Mouse (Mus musculus): ENCODE measurements at regions not wholly inside any gene's neighbourhood (a gene's known extent, or its start where the extent isn't known, plus 50 kb on each side); places are given as distances from the start of the nearest gene placed in this dataset.

DNA sequence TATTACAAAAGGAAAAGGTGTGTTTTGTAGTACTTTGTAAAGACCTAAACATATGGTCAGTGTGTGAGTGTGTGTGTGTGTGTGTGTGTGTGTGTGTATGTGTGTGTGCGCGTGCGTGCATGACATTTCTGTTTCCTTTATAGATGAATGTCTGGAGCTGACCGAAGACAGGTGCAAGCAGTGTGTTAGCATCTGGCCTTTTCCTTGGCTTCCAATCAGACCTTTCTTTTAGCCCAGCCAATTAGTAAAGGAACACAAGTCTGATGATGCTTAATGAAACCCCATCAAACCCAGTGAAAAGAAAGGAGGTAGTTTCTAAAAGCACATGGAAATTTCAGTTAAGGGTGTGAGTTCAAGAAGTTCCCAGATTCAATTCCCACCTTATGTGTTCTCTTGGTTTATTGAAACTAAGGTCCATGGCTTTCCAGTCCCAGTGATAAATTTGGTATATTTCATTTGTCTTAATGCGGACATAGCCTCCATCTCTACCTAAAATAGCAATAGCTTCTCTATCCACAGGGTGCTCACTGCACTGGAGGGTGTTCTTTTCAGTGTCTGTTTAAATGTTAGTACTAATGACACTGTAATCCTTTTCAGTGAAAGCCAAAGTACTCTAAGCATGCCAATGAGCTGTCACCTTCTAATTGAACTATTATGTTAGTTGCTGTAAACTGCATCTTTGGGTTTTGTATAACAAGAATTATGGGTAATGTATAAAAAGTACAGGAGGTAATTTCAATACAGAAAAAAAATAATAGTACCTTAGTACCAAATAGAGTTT is 719.9 kb upstream of the Tenm3 start:
- TF ChIP-seq CTCF (IDR thresholded peaks at IDR 0.05; ENCODE audit: extremely low read depth, insufficient read depth, low read length), result no peak
- TF ChIP-seq POLR2A (IDR thresholded peaks at IDR 0.05; ENCODE audit: extremely low read depth, insufficient read depth, low read length), result no peak
